Mouse (Mus musculus) small intestine, adult 2 months (tissue): ENCODE measurements around the gene Tnrc6a.

Experiments used
- CTCF ChIP-seq: fragments of 200-500 bp; IDR thresholded peaks from 2 replicates; pipeline ENCODE4 v1.5.1; 2012; ENCODE audit warnings: low read depth, mild to moderate bottlenecking, control low read depth, inconsistent platforms, low read length, moderate library complexity, mixed read lengths; ENCODE audit not compliant: insufficient replicate concordance, insufficient read length; ENCODE audit errors: extremely low read depth
- POLR2A ChIP-seq: fragments of 200-500 bp; IDR thresholded peaks from 2 replicates; pipeline ENCODE4 v1.6.1; 2012; ENCODE audit warnings: low read depth, mild to moderate bottlenecking, control low read depth, inconsistent platforms, low read length, moderate library complexity

- TF ChIP-seq CTCF: no peak
- no peak for TF ChIP-seq POLR2A
These were observed 12.0 kb downstream of the Tnrc6a start for GRCm38 (mm10) chr7:123135655-123136054.
